Mouse (Mus musculus): ENCODE measurements around the gene Ppp1r1b. TPM values are rescaled to one million over a fixed set of nuclear protein-coding genes. Genes with fewer than 3 reads are reported as not detected.
A peak's percentile ranks its signal among the peaks of the same experiment; 100 is the strongest.

Gene Ppp1r1b
- not detected in 2 replicates for total RNA-seq (2014; fragmentation: Nextera tagmentation)
- total RNA-seq (2017): not detected in 2 replicates

GRCm38 (mm10) chr11:98348083-98348961, at the start of gene Ppp1r1b:
TSS of gene Ppp1r1b (plus strand) at chr11:98348404.
- ATAC-seq (replicated peaks; ENCODE audit: low FRiP score, low TSS enrichment, poor library complexity, severe bottlenecking): no peak

- no peak for ATAC-seq (replicated peaks; ENCODE audit: low FRiP score, low TSS enrichment, poor library complexity, severe bottlenecking)
These were observed 49.6 kb upstream of the Ppp1r1b start for GRCm38 (mm10) chr11:98298484-98299205.

- no peak for ATAC-seq (replicated peaks; ENCODE audit: low FRiP score, low TSS enrichment, poor library complexity, severe bottlenecking)
These were observed 34.3 kb upstream of the Ppp1r1b start for GRCm38 (mm10) chr11:98313790-98314323.

- ATAC-seq (replicated peaks; ENCODE audit: low FRiP score, low TSS enrichment, poor library complexity, severe bottlenecking): no peak
These were observed 30.7 kb upstream of the Ppp1r1b start for GRCm38 (mm10) chr11:98317479-98317878.

GRCm38 (mm10) chr11:98318421-98319116, 29.6 kb upstream of the Ppp1r1b start:
- ATAC-seq (replicated peaks; ENCODE audit: low FRiP score, low TSS enrichment, poor library complexity, severe bottlenecking): no peak

GRCm38 (mm10) chr11:98319120-98319519, 29.1 kb upstream of the Ppp1r1b start:
- no peak for ATAC-seq (replicated peaks; ENCODE audit: low FRiP score, low TSS enrichment, poor library complexity, severe bottlenecking)

- ATAC-seq (replicated peaks; ENCODE audit: low FRiP score, low TSS enrichment, poor library complexity, severe bottlenecking): no peak
These were observed 28.7 kb upstream of the Ppp1r1b start for GRCm38 (mm10) chr11:98319544-98319943.

GRCm38 (mm10) chr11:98319944-98320343, 28.3 kb upstream of the Ppp1r1b start:
- no peak for ATAC-seq (replicated peaks; ENCODE audit: low FRiP score, low TSS enrichment, poor library complexity, severe bottlenecking)

- ATAC-seq (replicated peaks; ENCODE audit: low FRiP score, low TSS enrichment, poor library complexity, severe bottlenecking): no peak
These were observed 27.8 kb upstream of the Ppp1r1b start for GRCm38 (mm10) chr11:98320381-98320780.

- no peak for ATAC-seq (replicated peaks; ENCODE audit: low FRiP score, low TSS enrichment, poor library complexity, severe bottlenecking)
These were observed 27.2 kb upstream of the Ppp1r1b start for GRCm38 (mm10) chr11:98320806-98321676.

GRCm38 (mm10) chr11:98321677-98322003, 26.6 kb upstream of the Ppp1r1b start:
- ATAC-seq (replicated peaks; ENCODE audit: low FRiP score, low TSS enrichment, poor library complexity, severe bottlenecking): no peak

- ATAC-seq (replicated peaks; ENCODE audit: low FRiP score, low TSS enrichment, poor library complexity, severe bottlenecking): no peak
These were observed 26.0 kb upstream of the Ppp1r1b start for GRCm38 (mm10) chr11:98322159-98322558.

- no peak for ATAC-seq (replicated peaks; ENCODE audit: low FRiP score, low TSS enrichment, poor library complexity, severe bottlenecking)
These were observed 24.9 kb upstream of the Ppp1r1b start for GRCm38 (mm10) chr11:98323136-98323866.

GRCm38 (mm10) chr11:98323933-98324332, 24.3 kb upstream of the Ppp1r1b start:
- peak; percentile 60; the same call in 1 of the 2 replicates for ATAC-seq (replicated peaks; ENCODE audit: low FRiP score, low TSS enrichment, poor library complexity, severe bottlenecking)

- no peak for ATAC-seq (replicated peaks; ENCODE audit: low FRiP score, low TSS enrichment, poor library complexity, severe bottlenecking)
These were observed 22.9 kb upstream of the Ppp1r1b start for GRCm38 (mm10) chr11:98325191-98325820.

- ATAC-seq (replicated peaks; ENCODE audit: low FRiP score, low TSS enrichment, poor library complexity, severe bottlenecking): no peak
These were observed 22.4 kb upstream of the Ppp1r1b start for GRCm38 (mm10) chr11:98325821-98326218.

- ATAC-seq (replicated peaks; ENCODE audit: low FRiP score, low TSS enrichment, poor library complexity, severe bottlenecking): no peak
These were observed 21.5 kb upstream of the Ppp1r1b start for GRCm38 (mm10) chr11:98326741-98327135.
